Mouse (Mus musculus) activated CD4-positive, CD25-positive, alpha-beta regulatory T cell, adult 4 months (primary cell): ENCODE data around the gene 1110008P14Rik. TPM values are rescaled to one million over a fixed set of nuclear protein-coding genes. Genes with fewer than 3 reads are reported as not detected.
A peak's percentile ranks its signal among the peaks of the same experiment; 100 is the strongest.

ENCODE experiments used
- ATAC-seq: one replicate; pipeline ENCODE4 v1.8.0; 2017
- polyA plus RNA-seq, 2 experiments: library from polyadenylated mRNA; unstranded; fragments of 100-300 nt; shearing (Covaris generic); gene quantifications; one replicate each; pipeline ENCODE4 v1.2.1; 2017

1110008P14Rik gene
- 10 to 100 TPM; 70.3 to 75.4 TPM for polyA plus RNA-seq

GRCm38 (mm10) chr2:32381775-32382223 is at the start of gene 1110008P14Rik:
Gene 1110008P14Rik, minus strand, starts transcription at chr2:32381938.
- ATAC-seq: peak; percentile 92

DNA sequence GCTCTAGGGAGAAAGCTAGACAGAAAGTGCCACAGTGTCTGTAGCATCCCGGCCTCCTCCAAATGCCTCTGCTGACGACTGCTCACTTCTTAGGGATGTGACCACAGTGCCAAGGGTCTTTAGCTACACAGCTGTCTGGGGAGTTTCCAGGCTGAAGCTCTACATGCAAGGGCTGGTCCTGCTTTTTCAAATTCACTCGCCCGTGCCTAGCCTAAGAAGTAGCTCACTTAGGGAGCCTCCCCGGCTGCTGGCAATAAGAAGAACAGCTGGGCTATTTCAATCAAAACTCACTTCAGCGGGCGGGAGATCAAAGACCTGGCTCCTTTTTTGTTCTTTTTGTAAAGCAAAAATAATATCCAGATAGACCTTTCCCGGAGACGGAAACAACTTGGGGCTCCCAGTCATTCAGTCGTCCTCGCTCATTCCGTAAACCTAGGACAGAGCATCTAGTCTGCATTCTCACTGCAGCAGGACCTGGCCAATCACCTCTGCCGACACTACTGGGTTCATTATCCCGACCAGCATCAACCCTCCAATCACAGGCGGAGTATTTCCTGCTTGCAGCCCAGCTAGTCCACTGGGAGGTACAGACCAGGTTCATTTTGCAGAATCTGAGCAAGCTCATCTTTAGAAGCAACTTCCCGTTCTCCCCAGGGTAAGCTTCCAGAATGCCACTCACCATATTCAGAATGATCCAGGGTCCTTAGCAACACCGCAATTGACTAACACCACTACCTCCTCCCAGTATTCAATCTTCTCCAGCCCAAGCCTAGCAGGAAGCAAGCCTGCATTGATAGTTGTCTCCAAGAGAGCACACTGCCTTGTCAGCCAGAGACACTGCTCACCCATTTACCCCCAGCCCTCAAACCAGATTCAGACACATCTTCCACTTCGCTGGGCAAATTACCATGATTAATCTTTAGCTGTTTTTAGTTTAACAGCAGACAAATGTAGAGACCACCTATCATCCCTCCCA is 49.3 kb upstream of the 1110008P14Rik start:
- no peak for ATAC-seq

DNA sequence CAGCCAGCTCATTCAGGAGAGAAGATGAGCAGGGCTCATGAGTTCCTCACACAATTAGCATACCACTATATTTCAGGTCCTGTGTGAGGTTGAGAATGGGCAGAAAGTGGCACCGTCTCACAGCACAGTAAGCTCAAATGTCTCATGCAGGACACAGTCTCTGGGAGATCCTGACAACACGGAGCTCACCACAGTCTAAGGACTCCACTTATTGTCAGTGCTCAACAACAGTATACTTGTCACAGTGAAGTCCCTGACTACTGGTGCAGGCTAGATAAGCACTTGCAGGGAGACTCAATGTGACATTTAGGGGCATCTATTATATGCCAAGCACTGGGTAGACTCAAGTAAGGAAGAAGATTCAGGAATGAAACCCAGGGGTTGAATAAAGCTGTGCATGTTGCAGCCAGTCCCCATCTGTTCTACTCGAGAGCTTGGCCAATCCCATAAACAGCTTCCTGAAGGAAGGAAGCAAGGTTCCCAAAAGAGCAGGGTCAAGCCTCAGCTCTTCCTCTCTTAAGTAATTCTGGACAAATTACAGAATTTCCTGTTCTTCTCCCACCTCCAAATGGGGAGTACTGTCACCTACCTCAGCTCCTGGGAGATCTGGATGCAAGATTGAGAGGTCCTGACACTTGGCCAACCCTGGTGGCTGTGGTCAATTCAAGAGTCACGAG is 47.6 kb upstream of the 1110008P14Rik start:
- ATAC-seq: no peak

DNA sequence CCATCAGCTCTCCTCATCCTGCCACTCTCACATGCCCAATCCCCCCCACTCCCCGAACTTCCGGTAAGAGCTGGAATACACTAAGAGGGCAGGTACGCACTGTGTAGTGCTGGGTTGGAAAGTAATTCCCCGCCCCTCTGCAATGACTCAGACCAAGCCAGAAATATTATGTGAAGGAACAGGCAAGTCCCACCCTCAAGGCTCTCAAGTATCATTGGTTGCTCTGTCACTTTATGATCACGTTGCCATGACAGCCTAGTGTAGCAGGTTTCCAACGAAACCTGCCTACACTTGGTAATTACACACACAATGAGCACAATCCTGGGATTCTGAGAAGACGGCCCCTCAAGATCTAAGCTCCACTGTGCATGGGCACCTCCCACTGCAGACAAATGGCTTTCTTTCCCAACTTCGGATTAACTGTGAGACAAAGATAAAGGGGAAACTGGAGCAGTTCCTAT is 46.6 kb upstream of the 1110008P14Rik start:
- peak; percentile 30 for ATAC-seq

- no peak for ATAC-seq
Observed at GRCm38 (mm10) chr2:32427720-32428119, 46.0 kb upstream of the 1110008P14Rik start.

DNA sequence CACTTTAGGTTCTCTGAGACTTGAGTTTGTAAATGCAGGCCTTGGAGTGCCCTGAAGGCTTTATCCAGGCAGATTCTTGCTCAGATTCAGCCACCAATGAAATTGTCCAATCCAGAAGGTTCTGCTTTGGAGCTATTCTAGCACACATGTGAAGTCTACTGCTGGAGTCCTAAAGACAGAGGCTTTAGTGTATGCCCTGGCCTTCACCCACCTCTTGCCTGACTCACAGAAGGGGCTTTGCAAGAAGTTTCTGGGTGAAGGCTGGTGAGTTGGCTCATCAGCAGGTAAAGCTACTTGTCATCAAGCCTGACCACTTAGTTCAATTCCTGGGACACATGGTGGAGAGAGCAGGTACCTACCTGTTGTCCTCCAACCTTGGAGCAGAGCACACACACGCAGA is 44.4 kb upstream of the 1110008P14Rik start:
- ATAC-seq: no peak

- ATAC-seq: no peak
Observed at GRCm38 (mm10) chr2:32425568-32425967, 43.8 kb upstream of the 1110008P14Rik start.

- no peak for ATAC-seq
Observed at GRCm38 (mm10) chr2:32424796-32425195, 43.1 kb upstream of the 1110008P14Rik start.

DNA sequence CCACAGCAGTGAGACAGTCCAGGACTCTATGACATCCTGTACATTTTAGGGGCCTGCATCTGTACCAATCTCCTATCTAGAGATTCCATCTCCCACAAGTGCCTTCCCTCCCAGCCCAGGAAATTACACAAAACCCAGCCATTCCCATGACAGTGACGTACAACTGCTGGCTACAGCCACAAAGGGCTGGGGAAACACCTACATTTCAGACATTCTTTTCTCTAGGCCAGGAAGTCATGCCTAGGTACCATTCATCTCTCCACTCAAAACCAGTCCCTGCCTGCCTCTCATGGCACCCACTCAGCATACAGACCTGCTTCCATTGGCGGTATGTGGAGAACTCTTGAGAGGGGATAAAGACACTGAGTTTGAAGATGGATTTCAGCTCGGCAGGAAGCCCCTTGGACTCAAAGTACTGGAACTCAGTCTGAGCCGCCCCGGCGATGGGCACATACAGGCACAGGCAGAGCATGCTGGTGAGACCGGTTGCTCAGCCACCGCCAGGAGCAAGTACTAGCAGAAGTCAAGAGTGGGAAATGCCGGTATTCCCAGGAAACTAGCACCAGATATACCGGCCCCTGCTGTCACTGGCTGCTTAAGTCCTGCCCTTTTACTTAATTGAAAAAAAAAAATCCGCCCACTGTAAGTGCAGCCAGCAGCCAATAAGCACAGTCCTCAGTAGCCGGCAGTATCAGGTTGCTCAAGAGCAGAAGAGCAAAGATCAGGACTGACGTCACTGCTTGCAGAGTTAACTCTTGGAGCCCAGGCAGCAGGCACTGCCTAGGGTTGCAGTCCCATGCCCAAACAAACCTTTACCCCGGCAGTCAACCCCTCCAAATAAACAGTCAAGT is 42.0 kb upstream of the 1110008P14Rik start:
- peak; percentile 77 for ATAC-seq

GRCm38 (mm10) chr2:32421851-32422251 is 40.1 kb upstream of the 1110008P14Rik start:
- ATAC-seq: no peak

DNA sequence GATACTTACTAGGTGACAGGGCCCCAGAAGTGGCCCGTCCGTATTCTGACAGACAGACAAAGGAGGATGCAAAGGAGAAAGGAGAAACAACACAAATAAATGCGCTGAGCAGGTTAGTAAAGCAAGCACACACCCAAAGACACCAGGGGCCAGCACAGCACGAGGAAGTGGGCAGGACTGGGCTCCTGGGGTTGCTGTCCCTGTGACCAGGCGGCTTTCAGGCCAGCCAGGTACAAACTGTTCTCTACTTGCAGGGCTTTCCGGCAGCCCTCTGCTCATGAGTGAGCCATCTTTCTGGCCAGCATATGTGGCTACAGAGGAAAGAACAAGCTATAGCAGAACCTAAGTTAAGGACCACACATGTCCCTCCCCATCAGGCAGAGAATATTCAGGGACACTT is 38.9 kb upstream of the 1110008P14Rik start:
- ATAC-seq: no peak

DNA sequence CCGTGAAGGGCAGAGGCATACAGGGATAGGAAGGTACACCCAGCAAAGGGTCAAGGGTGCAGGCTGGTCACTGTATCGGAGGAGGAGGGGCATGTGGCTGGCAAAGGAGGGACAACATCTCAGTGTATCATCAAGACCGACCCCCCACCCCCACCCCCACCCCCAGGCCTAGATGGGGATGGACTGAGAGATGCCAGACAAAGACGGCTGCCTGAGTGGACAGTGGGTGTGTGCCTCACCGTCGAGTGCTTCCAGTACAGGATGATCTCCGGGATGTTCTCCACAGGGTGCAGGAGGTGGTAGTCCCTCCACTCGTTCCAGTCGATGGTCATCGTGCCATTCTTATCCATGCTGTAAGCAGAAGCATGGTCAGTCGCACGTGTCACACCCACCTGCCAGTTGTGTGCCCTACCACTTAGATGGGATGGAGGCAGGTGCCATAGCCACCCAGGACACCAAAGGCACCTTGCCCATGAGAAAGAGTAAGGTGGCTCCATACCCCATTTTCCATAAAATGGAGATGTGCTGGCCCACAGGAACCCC is 38.4 kb upstream of the 1110008P14Rik start:
- ATAC-seq: no peak

DNA sequence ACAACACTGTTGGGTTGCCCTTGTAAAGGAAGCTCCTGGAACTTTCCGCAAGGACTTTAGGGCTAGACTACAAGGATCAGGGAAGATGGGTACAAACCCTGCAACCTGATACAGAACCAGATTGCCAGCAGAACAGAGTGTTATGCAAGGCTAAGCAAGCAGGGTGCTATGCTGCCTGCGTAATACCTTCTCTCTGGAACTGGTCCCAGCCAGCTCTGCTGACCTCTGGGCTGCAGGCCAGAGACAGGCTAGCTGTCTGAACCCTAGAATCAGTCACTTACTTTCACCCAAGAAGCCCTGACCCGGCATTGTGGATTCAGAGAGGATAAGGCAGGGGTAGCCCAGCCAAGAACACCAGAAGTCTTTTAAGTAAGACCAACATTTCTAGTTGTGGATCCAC is 37.6 kb upstream of the 1110008P14Rik start:
- no peak for ATAC-seq

GRCm38 (mm10) chr2:32418430-32419151 is 36.9 kb upstream of the 1110008P14Rik start:
- ATAC-seq: no peak

- ATAC-seq: no peak
Observed at GRCm38 (mm10) chr2:32417486-32417885, 35.7 kb upstream of the 1110008P14Rik start.

DNA sequence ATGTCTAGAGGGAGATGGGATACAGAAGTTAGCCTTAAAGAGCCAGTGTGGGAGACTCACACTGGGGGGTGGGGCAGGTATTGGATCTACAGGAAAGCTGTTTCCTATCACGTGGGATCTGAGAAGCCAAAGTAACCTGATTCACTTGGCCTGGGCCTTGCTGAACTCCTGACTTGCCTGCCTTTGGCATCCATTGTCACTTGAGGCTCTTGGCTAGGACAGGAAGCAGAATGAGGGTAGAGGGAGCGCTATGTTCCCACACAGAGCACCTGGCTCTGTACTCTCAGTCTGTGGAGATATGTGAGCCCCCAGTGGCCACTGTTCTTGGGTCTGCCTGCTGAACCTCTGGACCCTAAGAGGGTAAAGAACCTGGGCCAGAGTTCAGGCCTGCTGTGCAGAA is 34.8 kb upstream of the 1110008P14Rik start:
- no peak for ATAC-seq

DNA sequence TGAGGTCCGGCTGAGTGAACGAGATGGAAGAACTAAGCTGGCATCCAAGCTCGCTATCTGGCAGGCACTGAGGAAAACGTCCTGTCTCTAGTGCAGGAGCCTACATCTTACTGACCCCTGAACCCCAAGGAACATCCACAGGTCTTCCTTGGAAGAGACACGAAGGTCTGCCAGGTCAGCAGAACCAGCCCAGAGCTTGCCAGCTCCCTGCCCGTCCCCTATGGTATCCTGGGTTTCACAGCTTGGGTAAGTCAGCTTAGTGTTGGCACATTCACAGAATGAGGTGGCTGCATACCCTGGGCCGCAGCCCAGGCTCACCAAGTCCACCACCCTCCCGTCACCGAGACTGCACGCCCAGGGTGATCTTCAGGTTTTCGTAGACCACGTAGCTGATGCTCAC is 34.1 kb upstream of the 1110008P14Rik start:
- no peak for ATAC-seq

- no peak for ATAC-seq
Observed at GRCm38 (mm10) chr2:32413936-32414335, 32.2 kb upstream of the 1110008P14Rik start.

GRCm38 (mm10) chr2:32412742-32413531 is 31.2 kb upstream of the 1110008P14Rik start:
- no peak for ATAC-seq

GRCm38 (mm10) chr2:32411407-32411806 is 29.7 kb upstream of the 1110008P14Rik start:
- no peak for ATAC-seq
